Mouse (Mus musculus): ENCODE data around the gene L3mbtl1. TPM values are rescaled to one million over a fixed set of nuclear protein-coding genes. Genes with fewer than 3 reads are reported as not detected.
"Not testable (repeated sequence)": the region's sequence is repeated elsewhere in the genome, so short reads cannot be mapped to it uniquely, and the experiment has no call there.

The L3mbtl1 gene
- 10 to 100 TPM; 24.1 to 24.9 TPM for total RNA-seq (2021)
- long read RNA-seq, experiment 1, partial matches to known transcripts: 2 of 6 reads
- long read RNA-seq, experiment 1, other reads (novel, unspliced or antisense): 3 of 6 reads
- long read RNA-seq, experiment 2, partial matches to known transcripts: 1 of 5 reads
- long read RNA-seq, experiment 2, other reads (novel, unspliced or antisense): 4 of 5 reads

- intact Hi-C loops (cut with DNase I): loop anchor here (10.0 kb wide), 1 partner anchor 472 kb away; no protein-coding TSS in a partner anchor
- DNase-seq (ENCODE audit: low spot score in 2 of 2): peak; percentile 45 to 57
Observed at GRCm38 (mm10) chr2:162943148-162943846, at the start of gene L3mbtl1. Gene L3mbtl1, plus strand, starts transcription at chr2:162943472.

DNA sequence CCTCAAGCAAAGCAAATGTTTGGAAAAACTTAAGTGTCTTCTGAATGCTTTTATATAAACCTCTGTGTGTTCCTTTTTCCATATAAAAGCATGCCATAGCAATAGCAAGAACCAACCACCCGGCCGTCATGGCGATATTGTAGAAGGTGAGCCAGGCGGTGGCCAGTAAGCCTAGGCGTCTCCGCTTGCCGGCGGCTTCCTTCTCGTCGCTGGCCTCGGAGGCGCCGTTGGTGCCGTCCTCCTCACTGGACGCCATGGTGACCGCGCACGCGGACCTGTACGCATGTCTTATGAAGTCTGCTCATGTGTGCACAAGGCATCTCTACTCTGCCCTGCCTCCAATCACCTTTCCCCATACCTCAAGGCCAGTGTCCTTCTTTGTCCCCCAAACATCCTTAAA lies 44.0 kb upstream of the L3mbtl1 start:
- intact Hi-C loops (cut with DNase I); DNase-seq (ENCODE audit: low spot score in 2 of 2): not testable (repeated sequence)

DNA sequence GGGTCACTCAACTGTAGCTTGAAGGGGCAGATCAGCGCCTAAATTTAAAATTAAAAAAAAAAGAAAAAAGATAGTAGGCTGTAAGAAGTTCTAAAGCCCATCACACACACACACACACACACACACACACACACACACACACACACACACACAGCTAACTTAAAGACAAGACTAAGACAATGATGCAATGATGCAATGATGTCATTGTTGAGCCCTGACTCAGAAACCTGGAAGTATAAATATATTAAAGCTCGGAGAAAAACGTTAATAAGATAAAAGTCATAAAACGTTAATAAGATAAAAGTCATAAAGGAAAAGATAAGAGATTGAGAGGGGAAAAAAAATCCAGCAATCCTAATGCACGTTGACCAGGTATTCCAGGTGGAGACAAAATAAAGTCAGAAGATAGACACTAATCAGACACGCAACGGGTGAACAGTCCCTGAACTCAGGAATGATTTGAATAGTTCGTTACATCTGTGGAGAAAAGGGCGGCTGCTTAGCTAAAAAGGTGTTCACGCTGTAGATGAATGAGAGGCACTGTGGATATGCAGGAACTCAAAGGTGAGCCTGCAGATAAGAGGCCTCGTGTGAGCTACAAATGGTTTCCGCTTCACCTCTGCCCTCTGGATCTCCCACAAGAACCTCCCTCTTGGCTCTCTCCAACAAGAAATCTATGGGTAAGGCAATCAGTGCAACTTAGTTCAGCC lies 43.2 kb upstream of the L3mbtl1 start:
- no peak for DNase-seq (ENCODE audit: low spot score in 2 of 2)
- intact Hi-C loops (cut with DNase I): no loop called here

- no peak for DNase-seq (ENCODE audit: low spot score in 2 of 2)
- intact Hi-C loops (cut with DNase I): no loop called here
Observed at GRCm38 (mm10) chr2:162900590-162900916, 42.7 kb upstream of the L3mbtl1 start.

DNA sequence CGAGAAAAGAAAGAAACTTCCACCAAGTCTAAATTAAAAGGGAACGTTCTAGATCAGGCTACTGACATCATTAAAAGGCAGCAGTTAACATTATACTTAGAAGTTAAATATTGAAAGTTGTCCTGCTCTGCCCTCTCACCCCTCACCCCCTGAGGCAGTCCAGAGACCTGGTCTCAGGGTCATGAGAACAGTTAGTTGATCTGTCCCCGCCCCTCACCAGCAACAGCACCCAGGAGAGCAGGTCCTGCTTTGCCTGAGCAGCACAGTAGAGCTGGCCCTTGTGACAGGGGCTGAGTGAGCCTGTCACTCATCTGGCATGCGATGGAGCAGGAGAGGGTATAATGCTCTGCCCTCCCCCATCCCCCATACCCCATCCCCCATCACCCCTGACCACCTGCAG lies 37.4 kb upstream of the L3mbtl1 start:
- intact Hi-C loops (cut with DNase I): no loop called here
- DNase-seq (ENCODE audit: low spot score in 2 of 2): no peak

- intact Hi-C loops (cut with DNase I): no loop called here
- DNase-seq (ENCODE audit: low spot score in 2 of 2): no peak
Observed at GRCm38 (mm10) chr2:162908052-162908491, 35.2 kb upstream of the L3mbtl1 start.

GRCm38 (mm10) chr2:162914040-162914439 lies 29.2 kb upstream of the L3mbtl1 start:
- DNase-seq (ENCODE audit: low spot score in 2 of 2): peak in 1 of 2 experiments; percentile 46
- intact Hi-C loops (cut with DNase I): no loop called here

DNA sequence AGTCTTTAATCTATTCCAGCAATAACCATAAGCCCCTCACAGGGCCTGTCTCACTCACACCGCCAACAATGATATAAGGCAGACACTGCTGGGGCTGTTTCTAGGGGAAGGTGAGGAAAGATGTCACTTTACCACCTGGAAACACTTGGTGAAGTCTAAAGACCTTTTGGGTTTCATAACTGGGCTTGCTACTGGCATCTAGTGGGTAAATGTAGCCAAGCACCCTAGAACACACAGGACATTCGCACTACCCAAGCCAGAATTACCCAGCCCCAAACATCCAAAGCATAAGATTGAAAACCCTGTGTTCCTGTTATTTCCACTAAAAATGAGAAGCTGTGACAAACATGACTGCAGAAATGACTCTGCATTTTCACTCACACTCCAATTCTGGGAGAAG lies 28.8 kb upstream of the L3mbtl1 start:
- intact Hi-C loops (cut with DNase I): no loop called here

GRCm38 (mm10) chr2:162919926-162920325 lies 23.3 kb upstream of the L3mbtl1 start:
- intact Hi-C loops (cut with DNase I): loop anchor here (5.0 kb wide), 3 partner anchors 77 to 422 kb away; no protein-coding TSS in a partner anchor
- no peak for DNase-seq (ENCODE audit: low spot score in 2 of 2)

More for the DNA sequence above, 28.8 kb upstream of the L3mbtl1 start:
- peak; percentile 40 to 67 for DNase-seq (ENCODE audit: low spot score in 2 of 2)

GRCm38 (mm10) chr2:162922183-162922582 lies 21.1 kb upstream of the L3mbtl1 start:
- DNase-seq (ENCODE audit: low spot score in 2 of 2): peak; percentile 73 to 83
- intact Hi-C loops (cut with DNase I): loop anchor here (5.0 kb wide), 3 partner anchors 75 to 420 kb away; no protein-coding TSS in a partner anchor

DNA sequence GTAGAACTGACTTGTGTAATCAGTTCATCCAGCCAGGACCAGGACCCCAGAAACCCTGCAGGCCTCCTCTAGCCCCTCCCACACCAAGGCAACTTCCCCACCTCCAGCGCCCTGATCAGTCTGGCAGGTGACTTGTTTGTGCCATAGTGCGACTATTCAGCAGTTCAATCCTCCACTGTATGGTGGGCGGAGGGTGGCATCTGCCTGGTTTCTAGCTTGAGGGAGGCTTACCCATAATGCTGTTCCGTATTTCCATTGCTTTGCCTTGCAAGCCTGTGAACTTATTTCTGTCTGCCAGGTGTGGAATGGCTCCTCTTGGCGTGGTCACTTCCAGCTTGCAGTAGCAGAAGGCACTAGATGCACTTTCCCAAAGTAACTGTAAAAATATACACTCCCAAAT lies 20.4 kb upstream of the L3mbtl1 start:
- intact Hi-C loops (cut with DNase I): loop anchor here (5.0 kb wide), 3 partner anchors 74 to 419 kb away; no protein-coding TSS in a partner anchor
- DNase-seq (ENCODE audit: low spot score in 2 of 2): peak in 1 of 2 experiments; percentile 61

DNA sequence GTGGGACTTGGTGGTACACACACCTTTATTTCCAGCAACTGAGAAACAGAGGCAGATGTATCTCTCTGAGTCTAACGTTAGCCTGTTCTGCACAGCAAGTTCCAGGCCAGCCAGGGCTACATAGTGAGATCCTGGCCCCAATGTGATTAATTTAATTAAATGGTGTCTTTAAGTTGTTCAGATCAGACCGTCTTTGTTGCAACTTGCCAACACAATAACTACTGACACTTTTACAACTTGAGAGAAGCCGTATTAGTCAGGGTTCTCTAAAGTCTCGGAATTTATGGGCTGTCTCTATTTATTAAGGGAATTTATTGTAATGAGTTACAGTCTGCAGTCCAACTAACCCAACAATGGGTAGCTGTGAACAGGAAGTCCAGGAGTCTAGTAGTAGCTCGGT lies 19.1 kb upstream of the L3mbtl1 start:
- intact Hi-C loops (cut with DNase I): loop anchor here (5.0 kb wide), 3 partner anchors 73 to 418 kb away; no protein-coding TSS in a partner anchor
- no peak for DNase-seq (ENCODE audit: low spot score in 2 of 2)

DNA sequence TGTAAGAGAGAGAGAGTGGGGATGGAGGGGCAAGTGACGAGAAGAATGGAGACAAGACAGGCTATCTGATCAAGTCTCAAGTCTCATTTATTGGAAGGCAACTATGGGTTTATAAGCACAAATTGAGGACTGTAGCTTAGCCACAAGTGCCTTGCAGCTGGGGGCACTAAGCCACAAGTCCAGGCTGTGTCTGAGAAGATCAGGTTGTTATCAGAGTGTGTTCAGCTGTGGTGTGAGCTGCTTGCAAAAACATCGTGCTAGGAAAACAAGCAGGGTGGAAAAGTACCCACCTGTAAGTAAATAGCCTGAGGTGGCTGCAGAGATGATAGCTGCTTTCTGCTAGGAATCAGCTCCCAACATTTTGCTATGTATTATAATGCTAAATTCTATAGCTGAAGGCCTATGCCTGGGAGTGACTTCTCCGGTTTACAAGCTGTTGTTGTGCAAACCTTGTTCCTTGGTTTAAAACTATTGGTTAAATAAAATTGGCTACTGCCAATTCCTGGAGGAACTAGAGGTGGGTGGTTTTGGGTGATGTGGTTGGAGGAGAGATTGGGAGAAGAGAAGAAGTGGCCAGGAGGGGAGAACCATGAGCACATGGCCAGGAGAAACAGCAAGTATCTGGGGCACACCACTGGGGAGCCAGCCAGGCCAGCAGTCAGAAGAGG lies 15.2 kb upstream of the L3mbtl1 start:
- intact Hi-C loops (cut with DNase I): no loop called here

DNA sequence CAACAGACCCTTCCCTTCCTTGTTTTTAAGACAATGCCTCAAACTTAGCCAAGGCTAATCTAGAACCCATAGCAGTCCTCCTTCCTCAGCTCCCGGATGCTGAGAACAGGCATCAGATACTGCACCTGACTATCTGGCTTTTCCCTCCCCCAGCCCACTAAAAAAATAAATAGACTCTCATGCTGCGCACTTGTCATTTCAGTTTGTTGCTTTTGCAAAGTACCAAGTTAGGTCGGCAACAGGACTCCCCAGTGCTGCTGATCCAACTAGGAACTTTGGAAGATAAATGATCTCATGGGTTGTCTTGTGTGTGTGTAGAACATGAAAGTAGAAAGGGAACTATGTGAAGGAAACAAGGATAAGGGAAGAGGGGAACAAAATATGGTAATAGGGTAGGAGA lies 13.6 kb upstream of the L3mbtl1 start:
- no peak for DNase-seq (ENCODE audit: low spot score in 2 of 2)
- intact Hi-C loops (cut with DNase I): no loop called here

More for the DNA sequence above, 15.2 kb upstream of the L3mbtl1 start:
- no peak for DNase-seq (ENCODE audit: low spot score in 2 of 2)

DNA sequence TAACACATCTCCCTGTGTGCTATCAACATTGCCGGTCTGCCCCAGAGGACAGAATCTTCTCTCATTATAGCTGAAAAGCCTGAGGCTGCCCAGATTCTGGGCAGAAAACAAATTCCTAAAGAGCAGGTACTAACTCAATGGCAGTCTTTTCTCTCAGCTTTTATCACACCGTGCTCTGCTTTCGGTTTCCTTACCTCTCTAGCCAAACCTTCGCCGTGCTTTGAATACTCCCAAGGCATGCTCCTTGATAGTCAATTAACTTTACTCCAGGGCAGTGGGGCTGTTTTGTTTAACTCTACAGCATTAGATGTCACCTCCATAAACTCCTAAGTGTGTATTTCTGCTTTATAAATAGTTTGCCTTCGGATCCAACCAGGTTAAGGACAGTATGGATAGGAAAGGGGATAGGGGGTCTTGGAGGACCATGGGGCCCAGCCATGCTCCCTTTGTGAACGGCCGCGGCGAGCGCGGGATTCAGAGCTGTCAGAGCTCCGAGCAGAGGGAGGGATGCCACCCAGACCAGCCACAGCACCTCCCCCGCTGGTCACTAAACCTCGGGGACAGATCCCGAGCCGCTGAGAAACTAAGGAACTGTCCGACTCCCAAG lies 12.7 kb upstream of the L3mbtl1 start:
- DNase-seq (ENCODE audit: low spot score in 2 of 2): no peak
- intact Hi-C loops (cut with DNase I): no loop called here

- intact Hi-C loops (cut with DNase I): no loop called here
Observed at GRCm38 (mm10) chr2:162931123-162931673, 12.1 kb upstream of the L3mbtl1 start, which contains the start of gene Srsf6. Gene Srsf6, plus strand, starts transcription at chr2:162931528.

GRCm38 (mm10) chr2:162931674-162932650 lies 11.3 kb upstream of the L3mbtl1 start:
- intact Hi-C loops (cut with DNase I): no loop called here
- DNase-seq (ENCODE audit: low spot score in 2 of 2): peak; percentile 64 to 65

More at GRCm38 (mm10) chr2:162931123-162931673, 12.1 kb upstream of the L3mbtl1 start, which contains the start of gene Srsf6:
- peak; percentile 90 to 92 for DNase-seq (ENCODE audit: low spot score in 2 of 2)

- intact Hi-C loops (cut with DNase I): no loop called here
- no peak for DNase-seq (ENCODE audit: low spot score in 2 of 2)
Observed at GRCm38 (mm10) chr2:162932706-162933105, 10.6 kb upstream of the L3mbtl1 start.

Data from left cerebral cortex, postnatal 14 days (tissue).